Mouse (Mus musculus): Measurements from ENCODE around the gene Cnnm4. TPM values are rescaled to one million over a fixed set of nuclear protein-coding genes. Genes with fewer than 3 reads are reported as not detected.

The Cnnm4 gene
- polyA plus RNA-seq, 1 experiment from 2014 or later = 13.8 TPM

DNA sequence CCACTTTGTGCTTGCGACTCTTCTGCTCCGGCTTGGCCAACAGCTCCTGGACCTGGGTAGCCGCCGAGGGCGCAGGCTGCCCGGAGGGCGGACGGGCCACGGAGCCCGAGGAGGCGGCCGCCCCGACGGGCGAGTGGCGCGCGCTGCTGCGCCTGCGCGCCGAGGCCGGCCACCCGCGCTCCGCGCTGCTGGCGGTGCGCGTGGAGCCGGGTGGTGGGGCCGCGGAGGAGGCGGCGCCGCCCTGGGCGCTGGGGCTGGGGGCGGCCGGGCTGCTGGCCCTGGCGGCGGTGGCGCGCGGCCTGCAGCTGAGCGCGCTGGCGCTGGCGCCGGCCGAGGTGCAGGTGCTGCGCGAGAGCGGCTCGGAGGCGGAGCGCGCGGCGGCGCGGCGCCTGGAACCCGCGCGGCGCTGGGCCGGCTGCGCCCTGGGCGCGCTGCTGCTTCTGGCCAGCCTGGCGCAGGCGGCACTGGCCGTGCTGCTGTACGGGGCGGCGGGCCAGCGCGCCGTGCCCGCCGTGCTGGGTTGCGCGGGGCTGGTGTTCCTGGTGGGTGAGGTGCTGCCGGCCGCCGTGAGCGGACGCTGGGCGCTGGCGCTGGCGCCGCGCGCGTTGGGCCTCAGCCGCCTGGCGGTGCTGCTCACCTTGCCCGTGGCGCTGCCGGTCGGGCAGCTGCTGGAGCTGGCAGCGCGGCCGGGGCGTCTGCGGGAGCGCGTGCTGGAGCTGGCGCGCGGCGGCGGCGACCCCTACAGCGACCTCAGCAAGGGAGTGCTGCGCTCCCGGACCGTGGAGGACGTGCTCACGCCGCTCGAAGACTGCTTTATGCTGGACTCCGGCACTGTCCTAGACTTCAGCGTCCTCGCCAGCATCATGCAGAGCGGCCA lies 40.9 kb downstream of the Cnnm4 start:
- Histone ChIP-seq H3K9ac (replicated peaks; ENCODE audit: low read length) (peak overlapping the region; percentile 87), H3K4me1 (ENCODE audit: insufficient read depth, low read length) (peaks cover 26% of the 10 kb centered on the region), H3K4me3 (ENCODE audit: low read length) (peak overlapping the region; percentile 86), H3K36me3 (ENCODE audit: insufficient read depth, low read length) (peaks cover 10% of the 10 kb centered on the region), H3K27ac (ENCODE audit: low read length) (peak overlapping the region; percentile 97), H3K9me3 (ENCODE audit: low read length) (no peaks in the 10 kb centered on the region), H3K4me2 (replicated peaks; ENCODE audit: low read depth, low read length) (peak overlapping the region; percentile 88), H3K27me3 (ENCODE audit: insufficient read depth, low read length) (no peaks in the 10 kb centered on the region)
- under 1% methylated on average over 75 of the region's 126 CpGs for WGBS
- ATAC-seq (ENCODE audit: low FRiP score, low TSS enrichment) = peak; percentile 69

DNA sequence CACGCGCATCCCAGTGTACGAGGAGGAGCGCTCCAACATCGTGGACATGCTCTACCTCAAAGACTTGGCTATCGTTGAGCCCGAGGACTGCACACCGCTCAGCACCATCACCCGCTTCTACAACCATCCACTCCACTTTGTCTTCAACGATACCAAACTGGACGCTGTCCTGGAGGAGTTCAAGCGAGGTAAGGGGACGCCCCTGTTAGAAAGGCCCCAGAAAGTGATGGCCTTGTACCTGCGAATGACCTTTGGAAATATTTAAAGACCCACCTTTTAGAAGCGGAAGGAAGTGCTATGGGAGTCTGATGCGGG lies 41.5 kb downstream of the Cnnm4 start:
- Histone ChIP-seq H3K36me3 (ENCODE audit: insufficient read depth, low read length) (peaks cover 7% of the 10 kb centered on the region; the same call in 1 of the 2 replicates), H3K4me3 (ENCODE audit: low read length) (peak overlapping the region; percentile 86), H3K4me2 (replicated peaks; ENCODE audit: low read depth, low read length) (peak overlapping the region; percentile 88), H3K27me3 (ENCODE audit: insufficient read depth, low read length) (no peaks in the 10 kb centered on the region), H3K9ac (replicated peaks; ENCODE audit: low read length) (peak overlapping the region; percentile 87), H3K27ac (ENCODE audit: low read length) (peak overlapping the region; percentile 97), H3K9me3 (ENCODE audit: low read length) (no peaks in the 10 kb centered on the region), H3K4me1 (ENCODE audit: insufficient read depth, low read length) (peaks cover 26% of the 10 kb centered on the region)
- WGBS = 2% methylated on average over 16 of the region's 16 CpGs
- no peak for ATAC-seq (ENCODE audit: low FRiP score, low TSS enrichment)

DNA sequence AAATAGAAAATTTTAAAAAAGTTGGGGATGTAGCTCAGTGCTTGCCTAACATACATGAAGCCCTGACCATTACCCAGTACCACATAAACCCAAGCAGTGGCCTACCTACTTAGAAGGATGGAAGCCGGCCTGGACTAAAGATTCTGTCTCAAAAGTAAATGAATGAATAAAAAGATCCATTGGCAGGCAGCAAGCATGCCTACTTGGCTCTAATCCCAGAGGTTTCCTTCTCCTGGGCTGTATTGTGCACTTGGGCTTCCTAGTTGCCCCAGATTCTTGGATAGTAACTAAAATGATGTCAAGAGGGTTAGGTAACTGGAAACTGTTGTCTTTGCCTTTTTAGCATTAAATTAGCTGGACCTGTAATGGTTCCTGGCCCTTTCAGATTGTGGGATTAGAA lies 41.9 kb downstream of the Cnnm4 start:
- Histone ChIP-seq H3K4me3 (ENCODE audit: low read length) (peak overlapping the region; percentile 86), H3K9me3 (ENCODE audit: low read length) (no peaks in the 10 kb centered on the region), H3K4me1 (ENCODE audit: insufficient read depth, low read length) (peaks cover 26% of the 10 kb centered on the region), H3K27ac (ENCODE audit: low read length) (no peak overlapping the region), H3K36me3 (ENCODE audit: insufficient read depth, low read length) (peaks cover 7% of the 10 kb centered on the region; the same call in 1 of the 2 replicates), H3K4me2 (replicated peaks; ENCODE audit: low read depth, low read length) (peak overlapping the region; percentile 88), H3K27me3 (ENCODE audit: insufficient read depth, low read length) (no peaks in the 10 kb centered on the region), H3K9ac (replicated peaks; ENCODE audit: low read length) (peak overlapping the region; percentile 87)
- WGBS = 8% methylated on average over 1 of the region's 1 CpGs
- ATAC-seq (ENCODE audit: low FRiP score, low TSS enrichment) = no peak

DNA sequence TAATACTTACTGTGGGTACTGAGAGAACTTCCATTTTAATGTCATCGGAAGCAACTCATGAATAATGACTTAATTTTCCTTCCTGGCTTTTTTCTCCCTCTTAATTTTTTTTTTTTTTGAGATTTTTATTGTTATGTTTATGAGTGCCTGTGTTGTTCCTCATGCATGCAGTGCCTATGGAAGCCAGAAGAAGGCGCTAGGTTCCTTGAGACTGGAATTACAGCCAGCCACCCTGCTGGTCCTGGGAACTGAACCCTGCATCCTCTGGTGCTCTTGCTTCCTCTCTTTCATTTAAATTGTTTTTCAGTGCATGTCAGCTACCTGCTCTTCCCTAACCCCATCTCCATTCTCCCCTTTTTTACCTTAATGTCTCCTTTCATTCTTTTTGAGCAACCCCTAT lies 42.3 kb downstream of the Cnnm4 start:
- no peak for ATAC-seq (ENCODE audit: low FRiP score, low TSS enrichment)
- Histone ChIP-seq H3K9me3 (ENCODE audit: low read length) (no peaks in the 10 kb centered on the region), H3K27ac (ENCODE audit: low read length) (no peak overlapping the region), H3K4me2 (replicated peaks; ENCODE audit: low read depth, low read length) (peak overlapping the region; percentile 88), H3K9ac (replicated peaks; ENCODE audit: low read length) (no peak overlapping the region), H3K27me3 (ENCODE audit: insufficient read depth, low read length) (no peaks in the 10 kb centered on the region), H3K4me1 (ENCODE audit: insufficient read depth, low read length) (peaks cover 26% of the 10 kb centered on the region), H3K36me3 (ENCODE audit: insufficient read depth, low read length) (peaks cover 7% of the 10 kb centered on the region; the same call in 1 of the 2 replicates), H3K4me3 (ENCODE audit: low read length) (peak overlapping the region; percentile 86)
- WGBS = 57% methylated on average over 2 of the region's 2 CpGs

DNA sequence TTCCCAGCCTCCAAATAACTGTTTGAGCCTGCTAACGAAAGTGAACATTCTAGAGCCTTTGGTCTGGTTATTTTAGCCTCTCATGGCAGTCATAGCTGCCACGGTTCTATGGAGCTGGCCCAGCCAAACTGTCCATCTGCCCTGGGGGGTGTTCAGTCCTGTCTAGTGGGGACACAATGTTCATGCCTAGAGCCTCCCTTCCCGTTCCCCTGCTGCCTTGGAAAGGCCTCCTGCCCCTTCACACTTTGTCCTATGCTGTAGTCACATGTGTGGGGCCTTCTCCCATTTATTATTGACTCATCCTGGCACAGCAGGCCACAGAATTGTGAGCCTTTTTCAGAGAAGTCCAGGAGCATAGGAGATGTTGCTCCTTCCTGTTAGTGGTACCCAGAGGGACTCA lies 46.8 kb downstream of the Cnnm4 start:
- Histone ChIP-seq H3K9me3 (ENCODE audit: low read length) (no peaks in the 10 kb centered on the region), H3K4me1 (ENCODE audit: insufficient read depth, low read length) (peaks cover 25% of the 10 kb centered on the region), H3K9ac (replicated peaks; ENCODE audit: low read length) (no peak overlapping the region), H3K4me2 (replicated peaks; ENCODE audit: low read depth, low read length) (no peak overlapping the region), H3K27ac (ENCODE audit: low read length) (no peak overlapping the region), H3K4me3 (ENCODE audit: low read length) (no peak overlapping the region), H3K36me3 (ENCODE audit: insufficient read depth, low read length) (peaks cover 42% of the 10 kb centered on the region), H3K27me3 (ENCODE audit: insufficient read depth, low read length) (no peaks in the 10 kb centered on the region)
- WGBS = 76% methylated on average over 3 of the region's 3 CpGs
- ATAC-seq (ENCODE audit: low FRiP score, low TSS enrichment) = no peak

DNA sequence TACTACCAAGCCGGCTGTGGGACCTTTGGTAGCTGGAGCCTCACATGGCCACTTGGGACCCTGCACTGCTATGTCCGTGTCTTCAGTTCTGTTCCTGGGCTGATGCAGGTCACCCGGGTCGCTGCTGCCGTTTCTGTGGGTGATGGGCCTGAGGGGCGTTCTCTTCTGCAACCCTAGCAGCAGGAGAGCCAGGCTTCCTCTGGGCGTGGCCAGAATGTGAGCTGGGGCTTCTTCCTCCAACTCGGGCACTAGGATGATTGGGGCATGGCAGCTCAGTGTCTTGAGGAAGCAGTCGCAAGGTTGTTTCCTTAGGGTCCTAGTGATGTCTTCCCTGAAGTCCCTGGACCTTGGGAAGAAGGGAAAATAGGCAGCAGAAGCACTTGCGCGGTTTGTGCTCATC lies 48.2 kb downstream of the Cnnm4 start:
- H3K27me3 ChIP-seq (ENCODE audit: insufficient read depth, low read length) = no peaks in the 10 kb centered on the region
- no peak overlapping the region for H3K27ac ChIP-seq (ENCODE audit: low read length)
- no peak overlapping the region for H3K4me3 ChIP-seq (ENCODE audit: low read length)
- no peaks in the 10 kb centered on the region for H3K9me3 ChIP-seq (ENCODE audit: low read length)
- no peak overlapping the region for H3K9ac ChIP-seq (replicated peaks; ENCODE audit: low read length)
- H3K4me1 ChIP-seq (ENCODE audit: insufficient read depth, low read length) = peaks cover 16% of the 10 kb centered on the region
- WGBS = 62% methylated on average over 11 of the region's 11 CpGs
- no peak overlapping the region for H3K4me2 ChIP-seq (replicated peaks; ENCODE audit: low read depth, low read length)
- H3K36me3 ChIP-seq (ENCODE audit: insufficient read depth, low read length) = peaks cover 51% of the 10 kb centered on the region
- ATAC-seq (ENCODE audit: low FRiP score, low TSS enrichment) = no peak

DNA sequence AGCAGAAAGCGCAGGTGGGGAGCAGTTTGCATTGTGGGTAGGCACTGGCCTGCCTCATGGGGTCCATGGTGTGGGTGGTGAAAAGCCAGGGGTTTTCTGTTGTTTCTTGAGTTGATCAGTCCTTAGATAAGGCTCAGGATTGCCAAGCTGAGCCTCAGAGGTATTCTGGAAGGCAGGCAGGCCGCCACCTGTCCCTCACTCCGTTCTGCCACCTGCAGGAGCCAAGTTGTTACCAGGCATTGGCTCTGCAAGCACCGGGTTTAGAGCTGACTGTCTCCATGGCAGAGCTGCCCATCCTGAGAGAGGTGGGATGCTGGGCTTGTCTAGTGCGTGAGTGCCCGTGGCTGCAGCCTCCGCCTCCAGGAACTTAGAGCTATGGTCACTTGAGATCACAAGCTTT lies 50.8 kb downstream of the Cnnm4 start:
- Histone ChIP-seq H3K4me3 (ENCODE audit: low read length) (no peak overlapping the region), H3K9me3 (ENCODE audit: low read length) (no peaks in the 10 kb centered on the region), H3K27ac (ENCODE audit: low read length) (no peak overlapping the region), H3K36me3 (ENCODE audit: insufficient read depth, low read length) (peaks cover 61% of the 10 kb centered on the region), H3K9ac (replicated peaks; ENCODE audit: low read length) (no peak overlapping the region), H3K4me2 (replicated peaks; ENCODE audit: low read depth, low read length) (no peak overlapping the region), H3K4me1 (ENCODE audit: insufficient read depth, low read length) (peaks cover 9% of the 10 kb centered on the region), H3K27me3 (ENCODE audit: insufficient read depth, low read length) (no peaks in the 10 kb centered on the region)
- WGBS = 89% methylated on average over 7 of the region's 7 CpGs
- no peak for ATAC-seq (ENCODE audit: low FRiP score, low TSS enrichment)

DNA sequence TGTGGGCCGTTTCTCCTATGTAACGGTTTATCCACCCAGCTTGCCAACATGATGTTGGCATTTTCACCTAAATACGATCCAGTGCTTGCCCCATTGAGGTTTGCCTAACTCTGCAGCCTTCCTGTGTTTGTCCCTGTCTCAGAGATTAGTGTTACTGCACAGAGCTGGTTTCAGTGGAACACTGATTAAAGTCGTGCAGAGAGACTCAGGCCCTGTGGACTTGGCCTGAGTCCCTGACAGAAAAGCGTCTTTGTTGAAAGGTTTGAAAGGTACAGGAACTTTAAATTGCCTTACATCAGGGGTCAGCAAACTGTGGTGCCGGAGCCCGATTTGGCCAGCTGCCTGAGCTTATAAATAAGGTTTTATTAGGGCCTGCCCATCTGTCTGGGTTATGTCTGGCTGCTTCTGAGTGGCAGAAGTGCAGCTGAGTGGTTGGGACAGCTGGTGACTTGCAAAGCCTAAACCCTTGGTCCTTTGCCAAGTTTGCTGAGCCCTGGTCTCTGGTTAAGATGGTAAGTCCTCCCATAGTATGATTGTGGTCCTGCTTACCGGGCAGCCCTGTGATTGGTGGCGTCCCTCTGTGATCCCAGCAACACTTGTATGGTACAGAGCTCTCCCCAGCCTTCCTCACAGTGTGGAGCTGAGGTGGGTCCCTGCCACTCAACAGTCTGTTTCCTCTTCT lies 52.1 kb downstream of the Cnnm4 start:
- whole genome bisulfite sequencing = 49% methylated on average over 9 of the region's 9 CpGs
- Histone ChIP-seq H3K4me2 (replicated peaks; ENCODE audit: low read depth, low read length) (no peak overlapping the region), H3K4me1 (ENCODE audit: insufficient read depth, low read length) (peaks cover 9% of the 10 kb centered on the region), H3K27ac (ENCODE audit: low read length) (peak overlapping the region; percentile 39; the same call in 1 of the 2 replicates), H3K4me3 (ENCODE audit: low read length) (no peak overlapping the region), H3K9ac (replicated peaks; ENCODE audit: low read length) (no peak overlapping the region), H3K27me3 (ENCODE audit: insufficient read depth, low read length) (no peaks in the 10 kb centered on the region), H3K9me3 (ENCODE audit: low read length) (no peaks in the 10 kb centered on the region), H3K36me3 (ENCODE audit: insufficient read depth, low read length) (peaks cover 61% of the 10 kb centered on the region)
- no peak for ATAC-seq (ENCODE audit: low FRiP score, low TSS enrichment)

DNA sequence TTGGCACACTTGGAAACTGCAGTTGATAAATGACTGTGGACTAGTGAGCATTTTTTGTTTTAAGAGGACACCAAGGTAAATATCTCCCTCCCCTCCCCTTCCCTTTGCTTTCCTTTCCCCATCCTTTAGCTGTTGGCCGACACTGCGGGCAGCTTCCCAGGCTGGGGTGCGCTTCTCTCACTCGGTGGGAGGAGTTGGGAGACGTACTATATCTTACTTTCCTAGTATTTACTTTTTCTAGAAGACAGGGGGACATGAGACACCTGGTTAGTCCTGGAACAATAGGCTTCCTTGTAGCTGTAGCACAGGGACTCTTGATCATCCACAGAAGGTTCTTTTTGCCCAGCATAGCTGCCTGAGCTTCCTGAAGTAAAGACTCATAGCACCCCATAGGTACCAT lies 52.6 kb downstream of the Cnnm4 start:
- peaks cover 9% of the 10 kb centered on the region for H3K4me1 ChIP-seq (ENCODE audit: insufficient read depth, low read length)
- H3K27me3 ChIP-seq (ENCODE audit: insufficient read depth, low read length) = no peaks in the 10 kb centered on the region
- no peak overlapping the region for H3K27ac ChIP-seq (ENCODE audit: low read length)
- H3K4me3 ChIP-seq (ENCODE audit: low read length) = no peak overlapping the region
- no peak for ATAC-seq (ENCODE audit: low FRiP score, low TSS enrichment)
- H3K9ac ChIP-seq (replicated peaks; ENCODE audit: low read length) = no peak overlapping the region
- H3K36me3 ChIP-seq (ENCODE audit: insufficient read depth, low read length) = peaks cover 60% of the 10 kb centered on the region
- 37% methylated on average over 5 of the region's 5 CpGs for WGBS
- no peaks in the 10 kb centered on the region for H3K9me3 ChIP-seq (ENCODE audit: low read length)
- H3K4me2 ChIP-seq (replicated peaks; ENCODE audit: low read depth, low read length) = no peak overlapping the region

DNA sequence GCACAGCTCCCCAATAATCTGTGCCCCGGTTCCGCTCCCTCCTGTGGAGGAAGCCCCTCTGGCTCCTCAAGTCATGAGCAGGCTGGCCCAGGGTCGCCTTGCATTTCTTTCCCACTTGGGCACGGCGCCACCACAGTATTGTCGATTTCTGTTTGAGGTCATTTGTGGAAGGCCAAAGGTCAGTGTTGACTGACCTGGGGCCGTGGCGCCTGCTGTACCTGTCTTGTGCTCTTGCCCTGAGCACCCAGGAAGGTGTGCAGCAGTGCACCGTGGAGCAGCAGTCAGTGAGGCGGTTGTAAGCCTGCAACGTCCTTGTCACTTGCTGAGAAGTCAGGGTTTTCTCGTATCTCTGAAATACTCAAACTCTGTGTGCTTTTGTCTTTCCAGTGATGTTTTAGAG lies 54.4 kb downstream of the Cnnm4 start:
- H3K4me3 ChIP-seq (ENCODE audit: low read length) = no peak overlapping the region
- H3K27ac ChIP-seq (ENCODE audit: low read length) = no peak overlapping the region
- H3K4me2 ChIP-seq (replicated peaks; ENCODE audit: low read depth, low read length) = no peak overlapping the region
- no peak overlapping the region for H3K9ac ChIP-seq (replicated peaks; ENCODE audit: low read length)
- H3K4me1 ChIP-seq (ENCODE audit: insufficient read depth, low read length) = peaks cover 9% of the 10 kb centered on the region
- H3K27me3 ChIP-seq (ENCODE audit: insufficient read depth, low read length) = no peaks in the 10 kb centered on the region
- 86% methylated on average over 12 of the region's 12 CpGs for WGBS
- no peak for ATAC-seq (ENCODE audit: low FRiP score, low TSS enrichment)
- H3K9me3 ChIP-seq (ENCODE audit: low read length) = no peaks in the 10 kb centered on the region
- H3K36me3 ChIP-seq (ENCODE audit: insufficient read depth, low read length) = peaks cover 45% of the 10 kb centered on the region

All from kidney, embryonic 16.5 days (tissue).